Mouse (Mus musculus) ES-Bruce4 (cell line): ENCODE data around the gene Rheb.

Source experiments
- CTCF ChIP-seq: IDR thresholded peaks from one replicate; pipeline ENCODE4 v1.8.1; 2011; ENCODE audit warnings: low read depth, low read length
- POLR2A ChIP-seq: IDR thresholded peaks from one replicate; pipeline ENCODE4 v1.8.1; 2011; ENCODE audit warnings: low read length; ENCODE audit not compliant: insufficient read depth

- TF ChIP-seq POLR2A (no peak), CTCF (no peak)
Observed at GRCm38 (mm10) chr5:24873221-24873620, 30.8 kb upstream of the Rheb start.
